Mouse (Mus musculus): ENCODE results near the gene Bloc1s5.
"Not testable (repeated sequence)": the region's sequence is repeated elsewhere in the genome, so short reads cannot be mapped to it uniquely, and the experiment has no call there.

DNA sequence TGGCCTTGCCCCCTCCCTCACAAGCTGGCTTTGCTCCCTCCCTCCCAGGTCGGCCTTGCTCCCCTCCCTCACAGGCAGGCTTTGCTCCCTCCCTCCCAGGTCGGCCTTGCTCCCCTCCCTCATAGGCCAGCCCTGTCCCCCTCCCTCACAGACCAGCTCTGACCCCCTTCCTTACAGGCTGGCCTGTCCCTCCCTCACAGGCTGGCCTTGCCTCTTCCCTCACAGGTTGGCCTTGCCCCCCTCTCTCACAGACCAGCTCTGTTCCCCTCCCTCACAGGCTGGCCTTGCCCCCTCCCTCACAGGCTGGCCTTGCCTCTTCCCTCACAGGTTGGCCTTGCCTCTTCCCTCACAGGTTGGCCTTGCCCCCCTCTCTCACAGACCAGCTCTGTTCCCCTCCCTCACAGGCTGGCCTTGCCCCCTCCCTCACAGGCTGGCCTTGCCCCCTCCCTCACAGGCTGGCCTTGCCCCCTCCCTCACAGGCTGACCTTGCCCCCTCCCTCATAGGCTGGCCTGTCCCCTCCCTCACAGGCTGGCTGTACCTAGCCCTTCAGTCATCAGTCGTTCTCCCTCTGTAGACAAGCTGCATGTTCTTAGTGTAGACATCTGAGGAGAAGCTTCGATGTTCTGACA is 16.8 kb downstream of the Bloc1s5 start:
- not testable (repeated sequence) for TF ChIP-seq EP300, CTCF (IDR thresholded peaks at IDR 0.05; ENCODE audit: low read depth)

Data from liver, postnatal 0 days (tissue).